Mouse (Mus musculus): ENCODE measurements around the gene Knl1.

DNA sequence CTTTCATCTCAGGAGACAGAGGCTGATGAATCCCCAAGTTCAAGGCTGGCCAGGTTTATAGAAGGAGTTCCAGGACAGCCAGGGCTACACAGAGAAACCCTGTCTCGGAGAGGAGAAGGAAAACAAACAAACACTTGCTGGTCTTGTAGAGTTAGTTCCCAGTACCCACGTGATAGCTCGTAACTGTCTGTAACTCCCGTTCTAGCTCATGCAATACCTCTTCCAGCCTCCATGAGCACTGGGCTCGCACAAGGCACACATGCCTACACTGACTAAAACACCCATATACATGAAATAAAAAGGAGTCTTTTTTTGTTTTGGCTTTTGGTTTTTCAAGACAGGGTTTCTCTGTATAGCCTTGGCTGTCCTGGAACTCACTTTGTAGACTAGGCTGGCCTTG is 59.7 kb downstream of the Knl1 start:
- TF ChIP-seq POLR2A (IDR thresholded peaks at IDR 0.05; ENCODE audit: extremely low read depth, insufficient read depth, low read length) (no peak), CTCF (IDR thresholded peaks at IDR 0.05; ENCODE audit: low read depth, low read length) (no peak)

Measured in liver, adult 2 months (tissue).